Mouse (Mus musculus) ES-E14 (cell line): ENCODE measurements around the gene Adprhl2. TPM values are rescaled to one million over a fixed set of nuclear protein-coding genes. Genes with fewer than 3 reads are reported as not detected.

ENCODE experiments used
- DNase-seq: peaks from one replicate; pipeline ENCODE4 v3.0.0-alpha.2; 2013; ENCODE audit warnings: low read depth, low spot score
- H3K27ac ChIP-seq: 2 replicates; pipeline ENCODE4 v1.5.1; 2012; ENCODE audit warnings: low read depth, mild to moderate bottlenecking, low read length, moderate library complexity, mixed read lengths; ENCODE audit not compliant: poor library complexity, insufficient read depth, severe bottlenecking
- H3K36me3 ChIP-seq: 2 replicates; pipeline ENCODE4 v1.6.1; 2012; ENCODE audit warnings: mild to moderate bottlenecking, low read length, moderate library complexity, mixed read lengths; ENCODE audit not compliant: control insufficient read depth, poor library complexity, insufficient read depth, severe bottlenecking
- H3K4me1 ChIP-seq, 2 experiments: fragments of 150-350 bp in 1 of 2; sonication (generic) in 1 of 2; 2 replicates each; pipeline ENCODE4 v1.6.1; 2012; ENCODE audit warnings: low read length in 2 of 2, mild to moderate bottlenecking in 1 of 2, mixed read lengths in 1 of 2; ENCODE audit not compliant: control insufficient read depth in 2 of 2, insufficient read depth in 2 of 2, poor library complexity in 1 of 2
- H3K4me3 ChIP-seq, 2 experiments: fragments of 150-350 bp in 1 of 2; sonication (generic) in 1 of 2; 2 replicates each; pipeline ENCODE4 v1.5.1; 2012; ENCODE audit warnings: low read length in 2 of 2, low read depth in 1 of 2, mild to moderate bottlenecking in 1 of 2, mixed read lengths in 1 of 2; ENCODE audit not compliant: insufficient read depth in 1 of 2, poor library complexity in 1 of 2, severe bottlenecking in 1 of 2
- H3K9ac ChIP-seq: 2 replicates; pipeline ENCODE4 v1.6.1; 2012; ENCODE audit warnings: low read depth, mild to moderate bottlenecking, low read length, mixed read lengths; ENCODE audit not compliant: poor library complexity, insufficient read depth, severe bottlenecking
- H3K9me3 ChIP-seq: fragments of 150-350 bp; sonication (generic); 2 replicates; pipeline ENCODE4 v1.6.1; 2012; ENCODE audit warnings: low read depth, mild to moderate bottlenecking, low read length; ENCODE audit not compliant: control insufficient read depth, insufficient read depth
- CHD2 ChIP-seq: IDR thresholded peaks from 2 replicates; pipeline ENCODE4 v1.6.1; 2014; ENCODE audit warnings: mild to moderate bottlenecking, low read depth, low read length, inconsistent platforms
- HCFC1 ChIP-seq: IDR thresholded peaks from 2 replicates; pipeline ENCODE4 v1.6.1; 2012; ENCODE audit warnings: low read length, inconsistent platforms, borderline replicate concordance; ENCODE audit not compliant: insufficient read depth
- MAFK ChIP-seq: IDR thresholded peaks from 2 replicates; pipeline ENCODE4 v1.6.1; 2014; ENCODE audit warnings: mild to moderate bottlenecking, low read depth, low read length, inconsistent platforms; ENCODE audit not compliant: insufficient read depth
- ZC3H11A ChIP-seq: IDR thresholded peaks from 2 replicates; pipeline ENCODE4 v1.6.1; 2012; ENCODE audit warnings: low read depth, mild to moderate bottlenecking, inconsistent platforms, low read length, borderline replicate concordance
- ZNF384 ChIP-seq: IDR thresholded peaks from 2 replicates; pipeline ENCODE4 v1.6.1; 2012; ENCODE audit warnings: low read depth, low read length, inconsistent platforms
- in situ Hi-C, 2 experiments: fragments of 600-800 bp; cut with MboI; formaldehyde crosslinking; loops; one replicate each; pipeline ENCODE4 v1.15.1; 2025; ENCODE audit warnings: low sequenced_read_pairs in 2 of 2, inconsistent platforms in 1 of 2; ENCODE audit not compliant: unreplicated experiment in 2 of 2
- total RNA-seq: library from RNA; depleted of rRNA; stranded (reverse); fragments of 300-350 nt; gene quantifications from 2 replicates; pipeline ENCODE4 v1.2.3, GENCODE M21; 2012

Adprhl2 gene
- total RNA-seq, 1 experiment: 50.5 TPM

- no peak for TF ChIP-seq MAFK
- no peak for TF ChIP-seq ZC3H11A
- no peak for TF ChIP-seq ZNF384
- TF ChIP-seq CHD2: no peak
- TF ChIP-seq HCFC1: no peak
- Histone ChIP-seq H3K27ac (no peak within 1 kb of the TSS), H3K9me3 (no peaks in the 10 kb centered on the region), H3K36me3 (no peaks in the 10 kb centered on the region), H3K9ac (0 out of 2 replicates have a peak within 1 kb of the TSS, but pooled peaks have one; percentile 30), H3K4me1 (peaks cover 2 to 11% of the 10 kb centered on the region in 2 experiments; a peak in 1 of 4 replicates), H3K4me3 (peak within 1 kb of the TSS; percentile 45 to 56)
- in situ Hi-C loops: no loop called here
- no peak for DNase-seq
These were observed 35.0 kb downstream of the Adprhl2 start, which contains the start of gene Col8a2 for GRCm38 (mm10) chr4:126286492-126286891. Gene Col8a2, plus strand, starts transcription at chr4:126286793.

GRCm38 (mm10) chr4:126283582-126283981, 37.9 kb downstream of the Adprhl2 start:
- peaks cover 2 to 20% of the 10 kb centered on the region in 2 experiments; a peak in 1 of 4 replicates for H3K4me1 ChIP-seq
- no peak for DNase-seq

GRCm38 (mm10) chr4:126281706-126282105, 39.8 kb downstream of the Adprhl2 start:
- H3K27ac ChIP-seq: no peak overlapping the region
- no peak for DNase-seq
- no peaks in the 10 kb centered on the region for H3K9me3 ChIP-seq
- in situ Hi-C loops: no loop called here
- H3K36me3 ChIP-seq: no peaks in the 10 kb centered on the region
- no peak for TF ChIP-seq CHD2
- no peak for TF ChIP-seq ZC3H11A
- no peak for TF ChIP-seq MAFK
- no peak for TF ChIP-seq ZNF384
- no peak for TF ChIP-seq HCFC1
- no peak overlapping the region for H3K9ac ChIP-seq
- peaks cover 4 to 23% of the 10 kb centered on the region in 2 experiments; a peak in 1 of 4 replicates for H3K4me1 ChIP-seq
- H3K4me3 ChIP-seq: no peak overlapping the region

More at GRCm38 (mm10) chr4:126283582-126283981, 37.9 kb downstream of the Adprhl2 start:
- Histone ChIP-seq H3K4me3 (no peak overlapping the region), H3K9me3 (no peaks in the 10 kb centered on the region), H3K9ac (no peak overlapping the region), H3K27ac (no peak overlapping the region), H3K36me3 (no peaks in the 10 kb centered on the region)
- TF ChIP-seq MAFK (no peak), CHD2 (no peak), ZC3H11A (no peak), HCFC1 (no peak), ZNF384 (no peak)
- in situ Hi-C loops: no loop called here

- H3K4me3 ChIP-seq: peak overlapping the region; percentile 35 to 46; a peak in 3 of 4 replicates
- peaks cover 2% of the 10 kb centered on the region; the same call in 1 of the 2 replicates for H3K36me3 ChIP-seq
- in situ Hi-C loops: no loop called here
- no peak for TF ChIP-seq ZC3H11A
- TF ChIP-seq HCFC1: no peak
- TF ChIP-seq ZNF384: no peak
- no peak for TF ChIP-seq CHD2
- H3K9me3 ChIP-seq: no peaks in the 10 kb centered on the region
- peaks cover 3 to 19% of the 10 kb centered on the region in 2 experiments; a peak in 1 of 4 replicates for H3K4me1 ChIP-seq
- DNase-seq: no peak
- H3K9ac ChIP-seq: peak overlapping the region; percentile 8
- no peak overlapping the region for H3K27ac ChIP-seq
These were observed 42.5 kb downstream of the Adprhl2 start for GRCm38 (mm10) chr4:126278961-126279360.

- no peak for DNase-seq
- peaks cover 3 to 18% of the 10 kb centered on the region in 2 experiments; a peak in 1 of 4 replicates for H3K4me1 ChIP-seq
- peak overlapping the region; percentile 46; the same call in 1 of the 2 replicates for H3K27ac ChIP-seq
- in situ Hi-C loops: no loop called here
- H3K9ac ChIP-seq: peak overlapping the region; percentile 8
- TF ChIP-seq HCFC1 (no peak), ZC3H11A (no peak), CHD2 (no peak), ZNF384 (no peak), MAFK (no peak)
- H3K36me3 ChIP-seq: peaks cover 2% of the 10 kb centered on the region; the same call in 1 of the 2 replicates
- H3K9me3 ChIP-seq: no peaks in the 10 kb centered on the region
- peak overlapping the region; percentile 35 to 46 for H3K4me3 ChIP-seq
These were observed 43.0 kb downstream of the Adprhl2 start for GRCm38 (mm10) chr4:126278565-126278915.
